Mouse (Mus musculus): ENCODE data around the gene Myl9. TPM values are rescaled to one million over a fixed set of nuclear protein-coding genes. Genes with fewer than 3 reads are reported as not detected.

Gene Myl9
- polyA plus RNA-seq, 1 experiment from 2014 or later, result 105 TPM

- Histone ChIP-seq H3K4me3 (ENCODE audit: low read depth, low read length) (no peak overlapping the region), H3K27ac (ENCODE audit: low read depth, low read length) (no peak overlapping the region), H3K27me3 (ENCODE audit: control insufficient read depth, insufficient read depth, low read length) (no peaks in the 10 kb centered on the region), H3K9ac (ENCODE audit: low read length) (no peak overlapping the region), H3K4me1 (replicated peaks; ENCODE audit: control insufficient read depth, insufficient read depth, low read length) (0 out of 2 replicates have a peak, but pooled peaks cover 4% of the 10 kb centered on the region), H3K9me3 (ENCODE audit: control insufficient read depth, low read length) (no peaks in the 10 kb centered on the region), H3K36me3 (ENCODE audit: control insufficient read depth, insufficient read depth, low read length) (no peaks in the 10 kb centered on the region), H3K4me2 (ENCODE audit: low read depth, low read length, severe bottlenecking) (no peak overlapping the region)
- no peak for DNase-seq (ENCODE audit: low spot score)
- ATAC-seq (replicated peaks; ENCODE audit: low FRiP score), result no peak
- WGBS, result 66% methylated on average over 7 of the region's 7 CpGs
Measured at GRCm38 (mm10) chr2:156736846-156737245, 38.4 kb upstream of the Myl9 start.

GRCm38 (mm10) chr2:156737976-156738375, 37.2 kb upstream of the Myl9 start:
- Histone ChIP-seq H3K9me3 (ENCODE audit: control insufficient read depth, low read length) (no peaks in the 10 kb centered on the region), H3K4me1 (replicated peaks; ENCODE audit: control insufficient read depth, insufficient read depth, low read length) (0 out of 2 replicates have a peak, but pooled peaks cover 4% of the 10 kb centered on the region), H3K4me2 (ENCODE audit: low read depth, low read length, severe bottlenecking) (no peak overlapping the region), H3K9ac (ENCODE audit: low read length) (no peak overlapping the region), H3K27ac (ENCODE audit: low read depth, low read length) (no peak overlapping the region), H3K36me3 (ENCODE audit: control insufficient read depth, insufficient read depth, low read length) (no peaks in the 10 kb centered on the region), H3K27me3 (ENCODE audit: control insufficient read depth, insufficient read depth, low read length) (no peaks in the 10 kb centered on the region), H3K4me3 (ENCODE audit: low read depth, low read length) (no peak overlapping the region)
- ATAC-seq (replicated peaks; ENCODE audit: low FRiP score) (no peak), DNase-seq (ENCODE audit: low spot score) (no peak)
- 80% methylated on average over 7 of the region's 7 CpGs for WGBS

GRCm38 (mm10) chr2:156741265-156741664, 34.0 kb upstream of the Myl9 start:
- H3K9ac ChIP-seq (ENCODE audit: low read length), result no peak overlapping the region
- WGBS, result 89% methylated on average over 9 of the region's 9 CpGs
- no peaks in the 10 kb centered on the region for H3K9me3 ChIP-seq (ENCODE audit: control insufficient read depth, low read length)
- no peak overlapping the region for H3K4me2 ChIP-seq (ENCODE audit: low read depth, low read length, severe bottlenecking)
- H3K4me3 ChIP-seq (ENCODE audit: low read depth, low read length), result no peak overlapping the region
- ATAC-seq (replicated peaks; ENCODE audit: low FRiP score) (no peak), DNase-seq (ENCODE audit: low spot score) (no peak)
- H3K36me3 ChIP-seq (ENCODE audit: control insufficient read depth, insufficient read depth, low read length), result no peaks in the 10 kb centered on the region; the same call in 1 of the 2 replicates
- peaks cover under 1% of the 10 kb centered on the region; the same call in 1 of the 2 replicates for H3K4me1 ChIP-seq (replicated peaks; ENCODE audit: control insufficient read depth, insufficient read depth, low read length)
- H3K27me3 ChIP-seq (ENCODE audit: control insufficient read depth, insufficient read depth, low read length), result no peaks in the 10 kb centered on the region
- H3K27ac ChIP-seq (ENCODE audit: low read depth, low read length), result no peak overlapping the region

- Histone ChIP-seq H3K36me3 (ENCODE audit: control insufficient read depth, insufficient read depth, low read length) (peaks cover 2% of the 10 kb centered on the region; the same call in 1 of the 2 replicates), H3K27me3 (ENCODE audit: control insufficient read depth, insufficient read depth, low read length) (no peaks in the 10 kb centered on the region), H3K4me2 (ENCODE audit: low read depth, low read length, severe bottlenecking) (no peak overlapping the region), H3K9me3 (ENCODE audit: control insufficient read depth, low read length) (no peaks in the 10 kb centered on the region), H3K4me3 (ENCODE audit: low read depth, low read length) (no peak overlapping the region), H3K27ac (ENCODE audit: low read depth, low read length) (no peak overlapping the region), H3K4me1 (replicated peaks; ENCODE audit: control insufficient read depth, insufficient read depth, low read length) (no peaks in the 10 kb centered on the region; the same call in 1 of the 2 replicates), H3K9ac (ENCODE audit: low read length) (no peak overlapping the region)
- DNase-seq (ENCODE audit: low spot score) (no peak), ATAC-seq (replicated peaks; ENCODE audit: low FRiP score) (no peak)
- 59% methylated on average over 4 of the region's 4 CpGs for WGBS
Measured at GRCm38 (mm10) chr2:156741998-156742397, 33.2 kb upstream of the Myl9 start.

GRCm38 (mm10) chr2:156743248-156743647, 32.0 kb upstream of the Myl9 start:
- ATAC-seq (replicated peaks; ENCODE audit: low FRiP score) (no peak), DNase-seq (ENCODE audit: low spot score) (no peak)
- H3K4me3 ChIP-seq (ENCODE audit: low read depth, low read length), result no peak overlapping the region
- H3K4me1 ChIP-seq (replicated peaks; ENCODE audit: control insufficient read depth, insufficient read depth, low read length), result no peaks in the 10 kb centered on the region; the same call in 1 of the 2 replicates
- H3K9ac ChIP-seq (ENCODE audit: low read length), result no peak overlapping the region
- H3K4me2 ChIP-seq (ENCODE audit: low read depth, low read length, severe bottlenecking), result no peak overlapping the region
- no peaks in the 10 kb centered on the region for H3K9me3 ChIP-seq (ENCODE audit: control insufficient read depth, low read length)
- H3K27ac ChIP-seq (ENCODE audit: low read depth, low read length), result no peak overlapping the region
- no peaks in the 10 kb centered on the region for H3K27me3 ChIP-seq (ENCODE audit: control insufficient read depth, insufficient read depth, low read length)
- WGBS, result 75% methylated on average over 3 of the region's 3 CpGs
- H3K36me3 ChIP-seq (ENCODE audit: control insufficient read depth, insufficient read depth, low read length), result peaks cover 2% of the 10 kb centered on the region; the same call in 1 of the 2 replicates

GRCm38 (mm10) chr2:156744414-156744813, 30.8 kb upstream of the Myl9 start:
- no peaks in the 10 kb centered on the region for H3K27me3 ChIP-seq (ENCODE audit: control insufficient read depth, insufficient read depth, low read length)
- no peaks in the 10 kb centered on the region; the same call in 1 of the 2 replicates for H3K4me1 ChIP-seq (replicated peaks; ENCODE audit: control insufficient read depth, insufficient read depth, low read length)
- no peak overlapping the region for H3K4me2 ChIP-seq (ENCODE audit: low read depth, low read length, severe bottlenecking)
- no peak overlapping the region for H3K4me3 ChIP-seq (ENCODE audit: low read depth, low read length)
- no peak overlapping the region for H3K27ac ChIP-seq (ENCODE audit: low read depth, low read length)
- peaks cover 2% of the 10 kb centered on the region; the same call in 1 of the 2 replicates for H3K36me3 ChIP-seq (ENCODE audit: control insufficient read depth, insufficient read depth, low read length)
- no peaks in the 10 kb centered on the region for H3K9me3 ChIP-seq (ENCODE audit: control insufficient read depth, low read length)
- H3K9ac ChIP-seq (ENCODE audit: low read length), result no peak overlapping the region
- ATAC-seq (replicated peaks; ENCODE audit: low FRiP score), result no peak
- 73% methylated on average over 5 of the region's 5 CpGs for WGBS
- DNase-seq (ENCODE audit: low spot score), result no peak

GRCm38 (mm10) chr2:156747315-156747714, 27.9 kb upstream of the Myl9 start:
- peaks cover 3% of the 10 kb centered on the region; the same call in 1 of the 2 replicates for H3K36me3 ChIP-seq (ENCODE audit: control insufficient read depth, insufficient read depth, low read length)
- no peak overlapping the region for H3K4me2 ChIP-seq (ENCODE audit: low read depth, low read length, severe bottlenecking)
- no peak overlapping the region for H3K4me3 ChIP-seq (ENCODE audit: low read depth, low read length)
- 94% methylated on average over 3 of the region's 3 CpGs for WGBS
- H3K4me1 ChIP-seq (replicated peaks; ENCODE audit: control insufficient read depth, insufficient read depth, low read length), result no peaks in the 10 kb centered on the region; the same call in 1 of the 2 replicates
- H3K9me3 ChIP-seq (ENCODE audit: control insufficient read depth, low read length), result no peaks in the 10 kb centered on the region
- no peak for DNase-seq (ENCODE audit: low spot score)
- ATAC-seq (replicated peaks; ENCODE audit: low FRiP score), result no peak
- no peak overlapping the region for H3K9ac ChIP-seq (ENCODE audit: low read length)
- H3K27me3 ChIP-seq (ENCODE audit: control insufficient read depth, insufficient read depth, low read length), result no peaks in the 10 kb centered on the region
- no peak overlapping the region for H3K27ac ChIP-seq (ENCODE audit: low read depth, low read length)

GRCm38 (mm10) chr2:156749687-156750086, 25.5 kb upstream of the Myl9 start:
- Histone ChIP-seq H3K27me3 (ENCODE audit: control insufficient read depth, insufficient read depth, low read length) (no peaks in the 10 kb centered on the region), H3K4me2 (ENCODE audit: low read depth, low read length, severe bottlenecking) (no peak overlapping the region), H3K9ac (ENCODE audit: low read length) (no peak overlapping the region), H3K9me3 (ENCODE audit: control insufficient read depth, low read length) (no peaks in the 10 kb centered on the region), H3K27ac (ENCODE audit: low read depth, low read length) (no peak overlapping the region), H3K36me3 (ENCODE audit: control insufficient read depth, insufficient read depth, low read length) (peaks cover 10% of the 10 kb centered on the region; the same call in 1 of the 2 replicates), H3K4me1 (replicated peaks; ENCODE audit: control insufficient read depth, insufficient read depth, low read length) (no peaks in the 10 kb centered on the region), H3K4me3 (ENCODE audit: low read depth, low read length) (no peak overlapping the region)
- 92% methylated on average over 8 of the region's 8 CpGs for WGBS
- no peak for DNase-seq (ENCODE audit: low spot score)
- ATAC-seq (replicated peaks; ENCODE audit: low FRiP score), result no peak

- no peak for DNase-seq (ENCODE audit: low spot score)
- Histone ChIP-seq H3K27ac (ENCODE audit: low read depth, low read length) (no peak overlapping the region), H3K9me3 (ENCODE audit: control insufficient read depth, low read length) (peaks cover 9% of the 10 kb centered on the region; the same call in 1 of the 2 replicates), H3K9ac (ENCODE audit: low read length) (no peak overlapping the region), H3K36me3 (ENCODE audit: control insufficient read depth, insufficient read depth, low read length) (peaks cover 50% of the 10 kb centered on the region), H3K4me1 (replicated peaks; ENCODE audit: control insufficient read depth, insufficient read depth, low read length) (no peaks in the 10 kb centered on the region), H3K27me3 (ENCODE audit: control insufficient read depth, insufficient read depth, low read length) (no peaks in the 10 kb centered on the region), H3K4me2 (ENCODE audit: low read depth, low read length, severe bottlenecking) (no peak overlapping the region), H3K4me3 (ENCODE audit: low read depth, low read length) (no peak overlapping the region)
- ATAC-seq (replicated peaks; ENCODE audit: low FRiP score), result no peak
- WGBS, result 96% methylated on average over 9 of the region's 9 CpGs
Measured at GRCm38 (mm10) chr2:156756937-156757336, 18.3 kb upstream of the Myl9 start.

Measured in forebrain, embryonic 11.5 days (tissue).